Mouse (Mus musculus) bone marrow, adult 2 months (tissue): ENCODE data around the gene Cd8b1.

ENCODE experiments used
- CTCF ChIP-seq: fragments of 200-500 bp; IDR thresholded peaks from 2 replicates; pipeline ENCODE4 v1.5.1; 2011; ENCODE audit warnings: low read length, control low read depth; ENCODE audit not compliant: control insufficient read depth, insufficient read depth
- POLR2A ChIP-seq: fragments of 200-500 bp; IDR thresholded peaks from 2 replicates; pipeline ENCODE4 v1.6.1; 2011; ENCODE audit warnings: low read depth, mild to moderate bottlenecking, control low read depth, low read length, borderline replicate concordance; ENCODE audit not compliant: control insufficient read depth

GRCm38 (mm10) chr6:71357493-71357892, 34.9 kb downstream of the Cd8b1 start:
- TF ChIP-seq CTCF (no peak), POLR2A (no peak)
